Mouse (Mus musculus): ENCODE measurements around the gene Snx9. TPM values are rescaled to one million over a fixed set of nuclear protein-coding genes. Genes with fewer than 3 reads are reported as not detected.

The Snx9 gene
- total RNA-seq, 2 experiments from 2014 or later = 15.6 to 16.1 TPM

- no peak overlapping the region for H3K27ac ChIP-seq
- TF ChIP-seq CTCF (conservative IDR thresholded peaks at IDR 0.05) = no peak
- DNase-seq (ENCODE audit: low spot score in 2 of 2) = no peak
- H3K4me3 ChIP-seq = no peak overlapping the region
Measured at GRCm38 (mm10) chr17:5817871-5818270, 23.3 kb upstream of the Snx9 start.

DNA sequence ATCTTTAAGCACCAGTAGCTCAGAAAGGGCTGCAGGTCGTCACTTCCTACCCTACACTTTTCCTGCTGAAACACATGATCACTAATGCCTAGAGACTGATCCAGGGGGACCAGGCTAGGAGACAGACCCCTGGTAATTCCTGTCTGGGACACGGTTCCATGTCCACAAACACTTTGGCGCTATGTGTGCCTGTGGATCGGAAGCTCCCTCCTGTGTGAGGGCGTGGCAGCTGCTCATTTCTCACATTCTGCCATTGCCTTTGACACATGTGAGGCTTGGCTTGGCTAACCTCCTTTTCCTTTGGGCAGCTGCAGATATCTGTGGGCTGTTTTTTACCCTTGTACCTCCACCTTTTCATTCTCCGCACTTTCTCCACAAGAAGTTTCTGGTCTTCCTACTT lies 22.0 kb upstream of the Snx9 start:
- DNase-seq (ENCODE audit: low spot score in 2 of 2) = no peak
- TF ChIP-seq CTCF (conservative IDR thresholded peaks at IDR 0.05) = no peak
- Histone ChIP-seq H3K4me3 (no peak overlapping the region), H3K27ac (no peak overlapping the region)

GRCm38 (mm10) chr17:5819799-5820201 lies 21.3 kb upstream of the Snx9 start:
- no peak overlapping the region for H3K27ac ChIP-seq
- TF ChIP-seq CTCF (conservative IDR thresholded peaks at IDR 0.05) = no peak
- DNase-seq (ENCODE audit: low spot score in 2 of 2) = no peak
- H3K4me3 ChIP-seq = no peak overlapping the region

GRCm38 (mm10) chr17:5822541-5822940 lies 18.6 kb upstream of the Snx9 start:
- H3K27ac ChIP-seq = no peak overlapping the region
- DNase-seq (ENCODE audit: low spot score in 2 of 2) = no peak
- no peak overlapping the region for H3K4me3 ChIP-seq
- TF ChIP-seq CTCF (conservative IDR thresholded peaks at IDR 0.05) = no peak

- Histone ChIP-seq H3K4me3 (no peak overlapping the region), H3K27ac (no peak overlapping the region)
- no peak for DNase-seq (ENCODE audit: low spot score in 2 of 2)
- no peak for TF ChIP-seq CTCF (conservative IDR thresholded peaks at IDR 0.05)
Measured at GRCm38 (mm10) chr17:5823032-5823431, 18.1 kb upstream of the Snx9 start.

DNA sequence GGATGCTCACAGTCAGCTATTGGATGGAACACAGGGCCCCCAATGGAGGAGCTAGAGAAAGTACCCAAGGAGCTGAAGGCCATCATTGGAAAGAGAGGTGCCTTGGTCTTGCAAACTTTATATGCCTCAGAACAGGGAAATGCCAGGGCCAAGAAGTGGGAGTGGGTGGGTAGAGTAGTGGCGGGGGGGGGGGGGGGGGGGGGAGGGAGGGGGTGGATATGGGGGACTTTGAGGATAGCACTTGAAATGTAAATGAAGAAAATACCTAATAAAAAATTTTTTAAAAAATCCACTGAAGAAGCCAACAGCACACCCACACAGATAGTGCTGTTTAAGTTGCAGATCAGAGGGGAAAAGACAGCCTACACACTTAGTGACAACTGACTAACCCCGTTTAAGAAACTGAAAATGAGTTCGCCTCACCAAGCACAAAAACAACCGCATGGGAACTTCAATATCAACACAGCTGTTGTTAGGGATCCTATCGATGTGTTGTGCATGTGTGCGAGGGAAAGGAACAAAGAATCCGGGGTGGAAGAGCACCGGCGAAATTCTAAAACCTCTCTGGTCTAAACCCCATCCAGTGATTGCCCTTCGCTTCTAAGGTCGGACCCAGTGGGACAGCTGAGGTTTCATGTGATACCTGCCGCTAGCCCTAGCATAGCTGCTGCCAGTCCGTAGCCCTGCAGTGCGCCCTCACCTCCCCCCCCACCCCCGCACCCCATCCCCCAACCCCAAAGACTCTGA lies 13.1 kb upstream of the Snx9 start:
- TF ChIP-seq CTCF (conservative IDR thresholded peaks at IDR 0.05) = no peak
- no peak for DNase-seq (ENCODE audit: low spot score in 2 of 2)
- peak overlapping the region; percentile 11; the same call in 1 of the 2 replicates for H3K4me3 ChIP-seq
- peak overlapping the region; percentile 46; the same call in 1 of the 2 replicates for H3K27ac ChIP-seq

GRCm38 (mm10) chr17:5828583-5828836 lies 12.6 kb upstream of the Snx9 start:
- no peak for DNase-seq (ENCODE audit: low spot score in 2 of 2)
- H3K27ac ChIP-seq = no peak overlapping the region
- H3K4me3 ChIP-seq = no peak overlapping the region
- no peak for TF ChIP-seq CTCF (conservative IDR thresholded peaks at IDR 0.05)

DNA sequence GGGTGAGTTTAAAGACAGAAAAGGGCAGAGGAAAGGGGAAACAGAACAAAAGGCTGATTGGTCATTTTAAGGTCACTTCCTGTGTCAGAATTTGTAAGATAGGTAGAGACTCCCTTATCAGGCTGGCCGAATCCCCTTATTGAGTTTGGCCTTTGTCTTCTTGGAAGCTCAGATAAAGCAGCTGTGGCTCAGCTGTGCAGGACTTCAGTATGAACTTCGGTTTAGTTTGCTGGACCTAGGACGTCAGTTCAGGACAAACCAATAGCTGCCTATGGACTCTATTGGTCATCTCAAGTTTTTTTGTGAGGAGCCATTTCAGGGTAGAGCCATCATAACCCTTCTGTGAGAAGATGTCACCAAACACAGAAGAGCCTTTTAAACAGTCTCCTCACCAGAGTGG lies 12.2 kb upstream of the Snx9 start:
- H3K27ac ChIP-seq = no peak overlapping the region
- TF ChIP-seq CTCF (conservative IDR thresholded peaks at IDR 0.05) = no peak
- H3K4me3 ChIP-seq = no peak overlapping the region
- no peak for DNase-seq (ENCODE audit: low spot score in 2 of 2)

GRCm38 (mm10) chr17:5829930-5830329 lies 11.2 kb upstream of the Snx9 start:
- TF ChIP-seq CTCF (conservative IDR thresholded peaks at IDR 0.05) = no peak
- Histone ChIP-seq H3K27ac (no peak overlapping the region), H3K4me3 (no peak overlapping the region)
- DNase-seq (ENCODE audit: low spot score in 2 of 2) = no peak

DNA sequence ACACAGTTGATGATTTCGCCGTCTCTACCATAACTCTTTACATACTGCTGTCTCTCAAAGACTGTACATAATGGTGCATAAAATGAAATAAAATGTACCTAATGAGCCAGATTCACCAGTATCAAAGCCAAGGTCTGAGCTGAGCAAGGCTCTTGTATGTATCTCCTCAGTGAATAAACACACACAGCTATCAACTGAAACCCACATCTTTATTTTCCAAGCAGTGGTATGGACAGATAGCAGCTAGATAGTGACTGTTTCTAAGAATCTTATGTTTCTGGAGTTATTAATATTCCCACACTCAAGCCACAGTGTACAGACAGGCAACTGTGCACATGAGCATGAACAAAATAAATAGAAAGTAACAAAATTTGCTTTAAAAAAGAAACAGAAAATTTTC lies 10.7 kb upstream of the Snx9 start:
- H3K4me3 ChIP-seq = no peak overlapping the region
- no peak for TF ChIP-seq CTCF (conservative IDR thresholded peaks at IDR 0.05)
- 0 out of 2 replicates have a peak overlapping the region, but pooled peaks have one; percentile 7 for H3K27ac ChIP-seq
- no peak for DNase-seq (ENCODE audit: low spot score in 2 of 2)

DNA sequence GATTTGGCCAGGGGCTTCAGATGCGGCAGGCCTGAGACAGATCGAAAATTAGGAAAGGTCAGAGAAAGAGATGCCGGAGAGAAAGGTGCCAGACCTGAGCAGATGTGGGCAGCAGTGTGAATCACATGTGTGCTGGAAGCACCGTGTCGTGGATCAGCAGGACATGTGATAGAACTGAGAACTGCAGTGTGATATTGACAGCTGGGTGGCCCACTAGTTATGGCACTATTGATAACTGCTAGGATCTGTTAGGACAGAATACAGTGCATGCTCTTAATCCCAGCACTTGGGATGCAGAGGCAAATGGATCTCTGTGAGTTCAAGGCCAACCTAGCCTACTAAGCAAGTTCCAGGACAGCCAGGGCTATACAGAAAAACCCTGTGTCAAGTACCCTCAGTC lies 10.3 kb upstream of the Snx9 start:
- H3K4me3 ChIP-seq = no peak overlapping the region
- TF ChIP-seq CTCF (conservative IDR thresholded peaks at IDR 0.05) = no peak

DNA sequence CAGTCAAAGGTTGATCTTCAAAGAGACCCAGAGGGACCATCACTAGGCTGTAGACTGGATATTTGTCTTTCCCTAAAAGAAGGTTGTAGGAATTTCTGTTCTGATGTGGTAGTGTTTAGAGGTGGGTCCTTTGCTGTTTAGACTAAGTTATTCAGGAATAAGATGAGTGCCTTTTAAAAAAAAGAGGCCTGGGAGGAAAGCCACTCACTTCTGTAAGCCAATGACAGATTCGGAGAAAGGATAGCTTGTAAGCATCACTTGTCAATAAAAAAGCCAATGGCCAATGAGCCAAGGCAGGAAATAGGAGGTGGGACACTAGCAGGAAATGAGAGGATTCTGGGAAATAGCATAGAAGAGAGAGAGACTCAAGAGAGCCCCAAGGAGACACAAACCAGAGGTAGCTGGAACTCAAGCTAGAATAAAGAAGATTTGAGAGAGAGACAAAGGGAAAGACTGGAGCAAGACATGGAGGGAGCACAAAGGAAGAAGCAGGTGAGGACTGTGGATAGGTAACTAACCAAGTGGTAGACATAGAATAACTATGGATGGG lies 9.8 kb upstream of the Snx9 start:
- no peak for DNase-seq (ENCODE audit: low spot score in 2 of 2)
- TF ChIP-seq CTCF (conservative IDR thresholded peaks at IDR 0.05) = no peak
- Histone ChIP-seq H3K27ac (no peak overlapping the region), H3K4me3 (no peak overlapping the region)

More for the DNA sequence above, 10.3 kb upstream of the Snx9 start:
- no peak for DNase-seq (ENCODE audit: low spot score in 2 of 2)
- no peak overlapping the region for H3K27ac ChIP-seq

GRCm38 (mm10) chr17:5834166-5834565 lies 7.0 kb upstream of the Snx9 start:
- no peak for TF ChIP-seq CTCF (conservative IDR thresholded peaks at IDR 0.05)
- no peak overlapping the region for H3K4me3 ChIP-seq

GRCm38 (mm10) chr17:5834798-5835328 lies 6.3 kb upstream of the Snx9 start:
- no peak for DNase-seq (ENCODE audit: low spot score in 2 of 2)
- Histone ChIP-seq H3K27ac (no peak overlapping the region), H3K4me3 (no peak overlapping the region)
- no peak for TF ChIP-seq CTCF (conservative IDR thresholded peaks at IDR 0.05)

More at GRCm38 (mm10) chr17:5834166-5834565, 7.0 kb upstream of the Snx9 start:
- H3K27ac ChIP-seq = no peak overlapping the region
- no peak for DNase-seq (ENCODE audit: low spot score in 2 of 2)

Measured in layer of hippocampus, adult 2 months (tissue).